Mouse (Mus musculus) neural tube, embryonic 15.5 days (tissue): Measurements from ENCODE around the gene Akap5. TPM values are rescaled to one million over a fixed set of nuclear protein-coding genes. Genes with fewer than 3 reads are reported as not detected.

Experiments used
- ATAC-seq: fragments of 200-750 bp; cut with Nextera tagmentation; 2 replicates; pipeline ENCODE4 v1.8.0; 2017; ENCODE audit warnings: mild to moderate bottlenecking, moderate TSS enrichment, moderate library complexity; ENCODE audit not compliant: low FRiP score
- H3K27ac ChIP-seq: fragments of 300-500 bp; sonication (generic); replicated peaks from 2 replicates; pipeline ENCODE4 v1.5.1; 2015; ENCODE audit warnings: mild to moderate bottlenecking, inconsistent platforms
- H3K27me3 ChIP-seq: fragments of 300-500 bp; sonication (generic); replicated peaks from 2 replicates; pipeline ENCODE4 v1.6.1; 2015; ENCODE audit warnings: inconsistent platforms
- H3K36me3 ChIP-seq: fragments of 300-500 bp; sonication (generic); 2 replicates; pipeline ENCODE4 v1.6.1; 2015; ENCODE audit warnings: inconsistent platforms
- H3K4me1 ChIP-seq: fragments of 300-500 bp; sonication (generic); 2 replicates; pipeline ENCODE4 v1.6.1; 2015; ENCODE audit warnings: inconsistent platforms
- H3K4me2 ChIP-seq: fragments of 300-500 bp; sonication (generic); 2 replicates; pipeline ENCODE4 v1.6.1; 2015; ENCODE audit warnings: inconsistent platforms, mild to moderate bottlenecking, moderate library complexity
- H3K4me3 ChIP-seq: fragments of 300-500 bp; sonication (generic); replicated peaks from 2 replicates; pipeline ENCODE4 v1.5.1; 2015; ENCODE audit warnings: mild to moderate bottlenecking, inconsistent platforms
- H3K9ac ChIP-seq: fragments of 300-500 bp; sonication (generic); replicated peaks from 2 replicates; pipeline ENCODE4 v1.6.1; 2015; ENCODE audit warnings: mild to moderate bottlenecking, inconsistent platforms
- H3K9me3 ChIP-seq: fragments of 300-500 bp; sonication (generic); replicated peaks from 2 replicates; pipeline ENCODE4 v1.6.1; 2016; ENCODE audit warnings: inconsistent platforms
- WGBS: fragments of 180-500 bp; shearing (Covaris S2); methylation state at CpG from one replicate; pipeline ENCODE4 v1.1.7; 2015; ENCODE audit warnings: mixed read lengths; 5-methylcytosine and 5-hydroxymethylcytosine counted together
- polyA plus RNA-seq: library from polyadenylated mRNA; unstranded; fragments of >200 nt; fragmentation: Nextera tagmentation; extraction: Ambion mirVana; gene quantifications from 2 replicates; pipeline ENCODE4 v1.2.1, GENCODE M21; 2015

Akap5 gene
- polyA plus RNA-seq, result 11.9 and 12.6 TPM in 2 replicates

DNA sequence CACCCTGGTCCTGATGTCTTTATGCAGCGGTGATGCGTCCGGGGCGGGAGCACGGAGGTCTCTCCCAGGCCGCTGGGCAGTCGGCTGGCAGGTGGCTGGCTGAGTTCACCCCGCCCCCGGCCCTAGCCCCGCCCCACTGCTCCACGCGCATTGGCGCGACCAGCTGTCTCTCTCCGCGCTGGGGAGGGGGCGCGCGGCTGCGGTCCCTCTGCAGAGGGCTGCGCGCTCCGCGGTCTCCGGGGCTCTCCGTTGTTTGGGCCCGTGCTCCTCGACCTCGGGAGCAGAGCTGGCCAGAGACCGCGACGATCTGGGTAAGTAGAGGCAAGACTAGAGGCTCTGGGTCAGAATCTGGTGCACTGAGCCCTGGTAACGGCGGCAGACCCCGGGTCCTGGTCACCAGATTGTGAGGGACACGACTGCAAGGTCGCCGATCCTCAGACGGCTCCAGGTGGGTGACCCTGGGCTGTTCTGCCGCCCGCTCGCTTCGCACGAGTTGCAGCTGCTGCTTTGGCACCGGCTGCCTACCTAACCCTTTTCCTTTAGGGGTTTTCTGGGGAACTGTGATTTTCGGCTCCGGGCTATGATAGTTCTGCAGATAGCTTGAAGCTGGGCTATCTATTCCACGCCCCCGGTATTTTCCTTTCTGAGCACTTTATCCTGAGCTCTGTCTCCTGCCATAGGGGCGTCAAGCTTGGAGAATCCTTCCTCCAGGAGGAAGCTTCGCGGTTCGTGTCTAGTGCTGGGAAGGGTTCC lies at the start of gene Akap5:
Gene Akap5 (plus strand): TSS at position 213 of the 753 bp plus-strand sequence.
- WGBS, result 2% methylated on average over 52 of the region's 53 CpGs

DNA sequence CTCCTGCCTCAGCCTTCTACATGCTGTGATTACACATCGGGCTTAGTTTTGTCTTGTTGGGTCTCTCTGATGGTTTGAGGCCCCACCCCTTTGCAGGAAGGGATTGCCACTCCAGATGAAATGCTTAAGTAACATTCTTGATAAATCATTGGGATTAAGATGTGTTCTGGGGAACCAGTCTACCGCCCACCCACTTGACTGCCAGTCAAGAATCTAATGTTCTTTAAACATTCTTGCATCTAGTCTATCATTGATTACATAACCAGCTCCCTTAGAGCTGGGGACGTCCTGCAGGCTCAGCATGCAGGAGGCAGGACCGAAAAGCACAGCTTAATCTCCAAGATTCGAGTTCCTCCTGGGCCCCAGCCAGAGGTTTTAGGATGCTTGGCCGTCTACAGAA lies 46.5 kb upstream of the Akap5 start:
- no peak for ATAC-seq
- H3K4me3 ChIP-seq, result no peak overlapping the region
- no peak overlapping the region for H3K9ac ChIP-seq
- no peaks in the 10 kb centered on the region for H3K9me3 ChIP-seq
- H3K4me2 ChIP-seq, result no peak overlapping the region
- H3K36me3 ChIP-seq, result peaks cover 10% of the 10 kb centered on the region
- H3K27ac ChIP-seq, result no peak overlapping the region
- H3K4me1 ChIP-seq, result peaks cover 7% of the 10 kb centered on the region; the same call in 1 of the 2 replicates
- no peaks in the 10 kb centered on the region for H3K27me3 ChIP-seq
- 86% methylated on average over 6 of the region's 6 CpGs for WGBS

More for the DNA sequence above, at the start of gene Akap5:
- H3K4me1 ChIP-seq, result peaks cover 21% of the 10 kb centered on the region
- no peaks in the 10 kb centered on the region for H3K9me3 ChIP-seq
- peaks cover 16% of the 10 kb centered on the region; the same call in 1 of the 2 replicates for H3K36me3 ChIP-seq
- peak within 1 kb of the TSS; percentile 85 for H3K4me2 ChIP-seq
- peak within 1 kb of the TSS; percentile 66 for H3K4me3 ChIP-seq
- H3K27ac ChIP-seq, result peak within 1 kb of the TSS; percentile 78
- H3K9ac ChIP-seq, result peak within 1 kb of the TSS; percentile 82
- H3K27me3 ChIP-seq, result no peaks in the 10 kb centered on the region
- peak; percentile 99 for ATAC-seq

DNA sequence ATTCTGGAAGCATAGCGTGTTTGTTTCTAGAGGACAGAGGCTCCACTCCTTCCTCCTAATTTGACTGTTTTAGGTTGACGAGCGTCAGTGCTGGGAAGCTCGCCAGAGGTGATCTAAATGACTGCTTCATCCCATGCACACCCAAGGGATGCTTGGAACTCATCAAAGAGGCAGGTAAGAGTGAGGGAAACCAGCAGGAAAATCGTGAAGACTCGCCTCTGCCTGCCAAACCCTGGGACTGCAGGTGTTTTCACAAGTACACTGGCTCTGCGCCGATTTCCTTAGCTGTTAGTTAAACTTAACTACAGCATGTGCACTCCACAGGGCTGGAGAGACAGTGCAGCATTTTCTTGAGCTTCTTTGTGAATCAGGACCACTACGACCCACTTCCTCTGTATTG lies 44.1 kb upstream of the Akap5 start:
- no peak for ATAC-seq
- Histone ChIP-seq H3K27ac (no peak overlapping the region), H3K9ac (no peak overlapping the region), H3K4me1 (peaks cover 7% of the 10 kb centered on the region; the same call in 1 of the 2 replicates), H3K9me3 (no peaks in the 10 kb centered on the region), H3K36me3 (peaks cover 20% of the 10 kb centered on the region), H3K27me3 (no peaks in the 10 kb centered on the region), H3K4me3 (no peak overlapping the region), H3K4me2 (no peak overlapping the region)
- 84% methylated on average over 9 of the region's 9 CpGs for WGBS

DNA sequence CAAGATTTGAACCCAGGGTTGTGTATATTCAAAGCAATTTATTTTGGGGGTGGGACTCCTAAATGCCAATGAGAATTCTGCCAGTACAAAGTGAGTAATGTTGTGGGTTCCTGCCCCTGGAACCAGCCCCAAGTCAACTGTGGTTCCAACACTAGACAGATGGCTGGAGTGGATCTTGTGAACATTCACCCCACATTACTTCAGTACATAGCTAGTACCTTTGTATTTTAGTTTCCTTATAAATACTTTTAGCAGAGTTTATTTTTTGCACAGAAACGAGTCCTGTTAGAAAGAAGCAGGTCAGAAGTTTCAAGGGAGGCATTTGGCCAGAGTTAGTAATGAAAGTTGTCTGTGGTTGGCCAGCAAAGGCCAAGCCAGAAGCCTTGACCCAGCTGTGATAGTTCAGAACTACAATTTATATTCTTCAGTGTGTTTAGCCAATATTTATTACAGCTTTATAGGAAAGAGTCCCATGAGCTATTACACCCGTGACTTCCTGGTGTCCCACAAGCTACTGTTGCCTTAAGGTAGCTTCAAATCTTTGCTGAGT lies 43.5 kb upstream of the Akap5 start:
- no peaks in the 10 kb centered on the region for H3K27me3 ChIP-seq
- peaks cover 7% of the 10 kb centered on the region; the same call in 1 of the 2 replicates for H3K4me1 ChIP-seq
- no peak overlapping the region for H3K9ac ChIP-seq
- ATAC-seq, result no peak
- no peak overlapping the region for H3K4me2 ChIP-seq
- H3K36me3 ChIP-seq, result peaks cover 20% of the 10 kb centered on the region
- 87% methylated on average over 2 of the region's 2 CpGs for WGBS
- H3K27ac ChIP-seq, result no peak overlapping the region
- H3K9me3 ChIP-seq, result no peaks in the 10 kb centered on the region
- no peak overlapping the region for H3K4me3 ChIP-seq

DNA sequence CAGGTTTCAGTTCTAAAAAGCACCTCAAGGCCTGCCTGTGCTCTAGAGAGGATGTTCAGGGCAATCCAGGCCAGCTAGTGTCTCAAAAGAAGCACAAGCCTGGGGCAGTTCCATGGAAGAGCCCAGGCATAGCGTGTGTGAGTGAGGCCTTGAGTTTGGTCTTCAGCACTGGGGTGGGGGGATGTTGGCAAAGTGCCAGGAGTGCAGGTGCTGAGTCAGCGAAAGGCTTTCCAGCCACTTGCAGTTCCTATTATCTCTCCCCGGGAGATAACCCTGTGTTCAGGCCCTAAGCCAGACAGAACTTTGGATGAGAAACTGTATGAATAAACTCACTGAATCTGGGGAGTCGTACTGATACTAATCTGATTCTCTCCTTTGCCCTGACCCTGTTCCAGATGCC lies 42.6 kb upstream of the Akap5 start:
- Histone ChIP-seq H3K27me3 (no peaks in the 10 kb centered on the region), H3K9me3 (no peaks in the 10 kb centered on the region), H3K9ac (no peak overlapping the region), H3K36me3 (peaks cover 20% of the 10 kb centered on the region), H3K4me1 (peaks cover 7% of the 10 kb centered on the region; the same call in 1 of the 2 replicates), H3K4me2 (no peak overlapping the region), H3K4me3 (no peak overlapping the region), H3K27ac (no peak overlapping the region)
- no peak for ATAC-seq
- WGBS, result 39% methylated on average over 4 of the region's 4 CpGs

DNA sequence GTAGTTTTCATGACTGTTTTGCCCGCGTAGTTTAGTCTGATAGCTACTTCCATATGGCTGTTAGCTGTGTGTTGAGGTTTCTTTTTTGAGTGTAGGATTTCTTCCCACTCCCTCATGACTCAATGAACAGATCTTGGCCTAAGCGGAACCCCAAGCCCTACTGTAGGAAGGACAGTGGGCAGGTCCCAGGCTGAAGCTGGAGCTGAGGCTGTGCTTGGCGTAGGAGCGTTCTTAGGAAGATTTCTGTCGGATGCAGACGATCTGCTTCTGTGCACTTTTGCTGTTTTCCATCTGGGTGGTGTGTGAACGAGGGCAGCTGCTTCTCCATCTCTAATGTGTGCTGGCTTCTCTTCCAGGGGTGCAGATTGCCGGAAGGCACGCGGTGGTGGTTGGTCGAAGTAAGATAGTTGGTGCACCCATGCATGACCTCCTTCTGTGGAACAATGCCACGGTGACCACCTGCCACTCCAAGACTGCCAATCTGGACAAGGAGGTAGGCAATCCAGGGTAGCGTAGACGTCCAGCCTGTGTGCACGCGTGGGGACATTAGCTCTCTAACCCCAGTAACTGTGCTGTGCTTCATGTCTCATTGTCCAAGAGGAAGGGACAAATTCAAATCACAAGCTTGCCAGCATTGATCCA lies 42.0 kb upstream of the Akap5 start:
- Histone ChIP-seq H3K27me3 (no peaks in the 10 kb centered on the region), H3K9me3 (no peaks in the 10 kb centered on the region), H3K4me1 (peaks cover 8% of the 10 kb centered on the region; the same call in 1 of the 2 replicates), H3K27ac (no peak overlapping the region), H3K9ac (no peak overlapping the region), H3K4me2 (no peak overlapping the region), H3K36me3 (peaks cover 20% of the 10 kb centered on the region), H3K4me3 (no peak overlapping the region)
- WGBS, result 81% methylated on average over 17 of the region's 17 CpGs
- no peak for ATAC-seq

DNA sequence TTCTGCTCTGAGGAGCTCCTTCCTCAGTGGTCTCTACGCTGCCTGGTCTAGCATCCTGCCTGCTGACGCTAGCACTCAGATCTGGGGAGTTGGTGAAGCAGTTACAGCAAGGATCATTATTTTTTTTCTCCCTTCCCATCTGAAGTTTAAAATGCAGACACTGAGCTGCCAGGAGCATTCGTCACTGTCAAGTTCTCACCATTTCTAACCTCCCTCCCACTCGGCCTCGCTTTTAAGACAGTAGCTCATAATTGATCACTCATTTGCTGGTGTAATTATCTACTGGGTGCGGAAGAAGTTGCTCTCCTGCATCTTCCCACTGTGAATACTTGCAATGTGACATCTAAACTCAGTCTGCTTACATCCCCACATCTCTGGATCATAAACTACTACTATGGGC lies 39.3 kb upstream of the Akap5 start:
- no peak overlapping the region for H3K4me3 ChIP-seq
- peaks cover 21% of the 10 kb centered on the region for H3K36me3 ChIP-seq
- no peak overlapping the region for H3K4me2 ChIP-seq
- 54% methylated on average over 6 of the region's 6 CpGs for WGBS
- no peak for ATAC-seq
- H3K9me3 ChIP-seq, result no peaks in the 10 kb centered on the region
- no peak overlapping the region for H3K27ac ChIP-seq
- no peaks in the 10 kb centered on the region for H3K27me3 ChIP-seq
- no peak overlapping the region for H3K9ac ChIP-seq
- peaks cover 18% of the 10 kb centered on the region; the same call in 1 of the 2 replicates for H3K4me1 ChIP-seq

DNA sequence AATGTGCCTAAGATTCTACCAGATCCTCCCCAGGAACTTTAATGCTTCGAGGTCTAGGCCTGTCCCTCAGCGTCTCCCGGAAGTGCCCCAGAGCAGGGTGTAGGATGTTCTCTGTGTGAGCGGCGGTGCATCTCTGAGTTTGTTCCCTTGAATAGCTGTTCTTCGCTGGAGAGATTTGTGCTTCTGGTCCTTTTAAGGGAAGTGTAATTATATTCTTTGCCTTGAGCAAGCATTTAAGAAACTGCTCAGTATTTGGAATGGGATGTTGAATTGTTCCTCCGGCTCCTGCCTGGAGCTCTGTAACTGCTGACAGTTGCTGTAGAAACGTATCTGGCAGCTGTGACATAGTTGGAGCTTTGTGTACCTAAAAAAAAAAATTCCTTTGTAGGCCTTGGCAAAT lies 36.7 kb upstream of the Akap5 start:
- no peaks in the 10 kb centered on the region for H3K9me3 ChIP-seq
- H3K36me3 ChIP-seq, result peaks cover 40% of the 10 kb centered on the region
- peaks cover 11% of the 10 kb centered on the region; the same call in 1 of the 2 replicates for H3K4me1 ChIP-seq
- H3K27ac ChIP-seq, result peak overlapping the region; percentile 30
- H3K4me2 ChIP-seq, result no peak overlapping the region
- no peak overlapping the region for H3K9ac ChIP-seq
- H3K4me3 ChIP-seq, result no peak overlapping the region
- ATAC-seq, result no peak
- H3K27me3 ChIP-seq, result no peaks in the 10 kb centered on the region
- WGBS, result 24% methylated on average over 8 of the region's 8 CpGs

DNA sequence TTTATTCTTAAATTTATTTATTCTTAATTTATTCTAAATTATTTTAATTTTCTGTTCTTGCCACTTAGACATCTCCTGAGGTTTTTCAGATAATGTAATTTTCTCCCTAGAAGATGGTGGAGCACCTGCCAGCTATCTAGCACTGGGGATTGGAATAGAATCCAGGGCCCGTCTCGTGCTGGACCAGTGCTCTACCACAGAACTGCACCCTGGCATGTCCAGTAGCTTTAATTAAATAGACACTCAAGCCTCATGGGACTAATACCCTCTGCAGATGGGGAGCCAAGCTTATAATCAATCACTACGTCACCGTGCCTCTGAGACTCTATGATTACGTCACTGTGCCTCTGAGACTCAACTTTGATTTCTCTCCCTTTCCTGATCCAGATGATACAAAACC lies 36.2 kb upstream of the Akap5 start:
- H3K9ac ChIP-seq, result no peak overlapping the region
- H3K4me1 ChIP-seq, result peaks cover 11% of the 10 kb centered on the region; the same call in 1 of the 2 replicates
- ATAC-seq, result no peak
- H3K9me3 ChIP-seq, result no peaks in the 10 kb centered on the region
- no peaks in the 10 kb centered on the region for H3K27me3 ChIP-seq
- peaks cover 38% of the 10 kb centered on the region for H3K36me3 ChIP-seq
- H3K4me3 ChIP-seq, result no peak overlapping the region
- peak overlapping the region; percentile 58; the same call in 1 of the 2 replicates for H3K27ac ChIP-seq
- 21% methylated on average over 5 of the region's 5 CpGs for WGBS
- H3K4me2 ChIP-seq, result no peak overlapping the region

DNA sequence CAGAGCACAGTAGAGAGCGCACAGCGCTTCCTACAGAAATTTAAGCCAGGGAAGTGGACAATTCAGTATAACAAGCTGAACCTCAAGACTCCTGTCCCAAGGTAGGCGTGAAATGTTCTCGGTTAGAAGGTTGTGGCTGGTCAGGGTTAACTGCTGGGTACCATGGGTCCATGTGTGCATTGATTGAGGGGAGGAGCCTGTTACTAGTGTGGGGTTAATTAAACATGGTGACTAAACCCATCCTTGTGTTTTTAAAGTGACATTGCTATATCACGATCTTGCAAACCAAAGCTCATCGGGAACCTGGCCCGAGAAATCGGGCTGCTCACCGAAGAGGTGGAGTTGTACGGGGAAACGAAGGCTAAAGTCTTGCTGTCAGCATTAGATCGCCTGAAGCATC lies 35.3 kb upstream of the Akap5 start:
- Histone ChIP-seq H3K4me1 (peaks cover 11% of the 10 kb centered on the region; the same call in 1 of the 2 replicates), H3K9me3 (no peaks in the 10 kb centered on the region), H3K4me2 (no peak overlapping the region), H3K4me3 (no peak overlapping the region), H3K9ac (no peak overlapping the region), H3K27ac (no peak overlapping the region), H3K27me3 (no peaks in the 10 kb centered on the region), H3K36me3 (peaks cover 36% of the 10 kb centered on the region)
- 90% methylated on average over 12 of the region's 12 CpGs for WGBS
- ATAC-seq, result no peak

DNA sequence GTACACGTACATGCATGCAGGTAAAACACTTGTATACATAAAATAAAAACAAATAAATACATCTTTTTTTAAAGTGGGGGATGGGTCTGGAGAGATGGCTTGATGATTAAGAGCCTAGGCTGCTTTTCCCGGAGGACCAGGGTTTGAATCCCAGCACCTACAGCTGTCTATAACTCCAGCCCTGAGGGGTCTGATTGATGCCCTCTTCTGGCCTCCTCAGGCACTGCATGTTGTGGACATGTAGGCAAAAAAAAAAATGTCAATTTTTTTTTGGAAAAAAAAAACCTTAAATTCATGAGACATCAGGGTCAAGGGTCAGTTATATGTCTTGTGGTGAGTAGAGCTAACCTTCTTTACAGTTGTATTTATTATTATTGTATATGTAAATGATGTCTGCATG lies 34.4 kb upstream of the Akap5 start:
- no peak for ATAC-seq
- Histone ChIP-seq H3K27me3 (no peaks in the 10 kb centered on the region), H3K4me3 (no peak overlapping the region), H3K4me1 (peaks cover 11% of the 10 kb centered on the region; the same call in 1 of the 2 replicates), H3K9me3 (no peaks in the 10 kb centered on the region), H3K4me2 (no peak overlapping the region), H3K9ac (no peak overlapping the region), H3K36me3 (peaks cover 37% of the 10 kb centered on the region), H3K27ac (no peak overlapping the region)
- 95% methylated on average over 2 of the region's 2 CpGs for WGBS
